Mouse (Mus musculus): Measurements from ENCODE around the gene Rgl2. TPM values are rescaled to one million over a fixed set of nuclear protein-coding genes. Genes with fewer than 3 reads are reported as not detected.

The Rgl2 gene
- total and polyA plus RNA-seq, 3 experiments, result 44.2 to 237 (median 44.4) TPM

- DNase-seq, result no peak
These were observed 19.0 kb downstream of the Rgl2 start for GRCm38 (mm10) chr17:33948090-33948904.

DNA sequence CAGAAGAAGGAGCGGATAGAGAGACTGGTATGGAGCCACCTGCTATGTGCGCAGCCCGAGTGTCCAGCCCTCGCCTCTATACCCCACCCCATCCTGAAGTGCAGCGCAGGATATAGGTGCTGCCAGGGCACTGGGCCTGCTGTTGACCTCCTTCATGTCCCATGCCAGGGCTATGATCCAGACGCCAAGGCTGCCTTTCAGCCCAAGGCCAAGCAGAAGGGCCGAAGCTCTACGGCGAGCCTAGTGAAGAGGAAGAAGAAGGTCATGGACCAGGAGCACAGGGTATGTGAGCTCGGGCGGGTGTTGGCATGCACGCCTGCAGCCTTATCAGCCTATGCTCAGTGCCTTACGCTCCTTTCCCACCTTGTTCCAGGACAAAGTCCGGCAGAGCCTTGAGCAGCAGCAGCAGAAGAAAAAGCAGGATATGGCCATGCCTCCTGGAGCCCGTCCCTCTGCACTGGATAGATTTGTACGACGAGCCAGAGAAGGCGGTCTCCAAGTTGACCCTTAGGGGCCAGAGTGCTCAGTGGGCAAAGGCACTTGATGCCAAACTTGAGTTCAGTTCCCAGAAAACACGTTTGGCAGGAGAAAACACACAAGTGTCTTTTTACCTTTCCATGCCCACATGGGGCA is 19.7 kb downstream of the Rgl2 start:
- DNase-seq, result peak; percentile 72

- DNase-seq, result no peak
These were observed 20.8 kb downstream of the Rgl2 start for GRCm38 (mm10) chr17:33950131-33950625.

DNA sequence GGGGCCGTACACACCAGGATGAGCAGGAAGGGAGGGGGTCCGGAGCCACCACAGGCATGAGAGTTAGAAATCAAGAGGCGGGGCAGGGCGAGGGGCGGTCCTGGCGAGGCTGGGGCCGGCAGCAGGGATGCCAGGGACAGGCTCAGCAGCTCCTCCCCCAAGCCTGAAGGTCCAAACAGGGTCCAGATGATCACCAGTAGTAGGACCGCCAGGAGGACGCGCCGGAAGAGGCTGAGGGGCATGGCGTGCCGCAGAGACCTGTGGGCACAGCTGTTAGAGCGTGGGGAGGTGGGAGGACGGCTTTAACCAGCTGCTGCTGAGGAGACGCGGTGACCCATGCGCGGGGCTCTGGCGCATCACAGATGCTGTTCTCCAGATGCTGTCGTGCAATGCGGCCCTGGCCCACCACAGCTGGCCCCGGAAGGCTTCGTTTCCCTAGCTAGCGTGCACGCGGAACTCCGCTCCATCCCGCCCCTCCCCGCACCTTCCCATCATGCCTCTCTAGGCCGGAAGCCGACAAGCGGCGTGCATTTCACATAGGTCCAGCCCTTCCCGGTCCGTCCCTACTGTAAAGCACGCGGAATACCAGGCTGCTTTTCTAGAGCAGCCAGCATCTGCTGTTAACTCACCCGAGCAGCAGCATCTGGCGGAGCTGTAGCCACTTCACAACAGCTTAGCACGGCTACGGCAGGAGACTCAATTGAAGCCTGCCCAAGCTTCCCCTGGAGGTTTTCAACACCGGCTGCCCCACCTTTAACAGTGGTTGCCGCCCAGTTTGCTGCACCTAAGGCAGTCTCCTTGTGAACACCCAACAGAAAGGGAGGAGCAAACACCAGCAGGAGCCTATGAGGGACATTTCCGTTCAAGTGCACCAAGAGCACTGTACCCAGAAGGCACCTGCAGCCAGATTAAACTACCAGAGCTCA is 21.9 kb downstream of the Rgl2 start, which contains the start of gene B3galt4:
B3galt4 (minus strand) TSS at position 468 of the 926 bp plus-strand sequence.
- peak; percentile 88 for DNase-seq

DNA sequence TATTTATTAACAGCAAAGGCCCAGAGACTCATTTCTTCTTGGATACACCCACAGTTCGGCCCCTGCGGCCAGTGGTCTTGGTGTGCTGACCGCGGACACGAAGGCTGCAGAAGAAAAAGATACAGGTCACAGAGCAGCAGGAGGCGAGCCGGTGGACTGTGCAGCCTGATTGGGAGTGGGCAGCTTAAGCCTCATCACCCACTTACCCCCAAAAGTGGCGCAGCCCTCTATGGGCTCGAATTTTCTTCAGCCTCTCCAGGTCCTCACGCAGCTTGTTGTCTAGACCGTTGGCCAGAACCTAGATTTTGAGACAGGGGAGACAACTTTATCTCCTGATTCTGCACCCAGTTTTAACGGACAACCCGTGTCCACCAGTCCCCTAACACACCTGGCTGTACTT is 22.7 kb downstream of the Rgl2 start:
- peak; percentile 12 for DNase-seq

DNA sequence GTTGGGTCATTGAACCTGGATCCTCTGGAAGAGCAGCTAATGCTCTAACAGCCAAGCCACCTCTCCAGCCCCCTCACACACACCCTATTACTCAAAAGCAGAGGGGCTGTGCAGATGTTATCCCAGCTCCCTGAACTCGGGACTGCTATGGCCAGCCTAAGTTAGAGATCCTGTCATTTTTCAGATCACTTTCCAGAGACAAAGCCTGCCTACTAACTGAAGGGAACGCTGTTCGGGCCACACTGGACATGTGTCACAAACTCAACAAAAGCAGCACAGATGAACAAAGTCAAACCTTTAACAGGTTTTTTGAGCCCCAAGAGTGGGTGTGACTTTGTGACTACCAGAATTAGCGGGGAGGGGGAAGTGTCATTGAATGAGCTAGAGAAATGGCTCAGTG is 23.5 kb downstream of the Rgl2 start:
- DNase-seq, result no peak

DNA sequence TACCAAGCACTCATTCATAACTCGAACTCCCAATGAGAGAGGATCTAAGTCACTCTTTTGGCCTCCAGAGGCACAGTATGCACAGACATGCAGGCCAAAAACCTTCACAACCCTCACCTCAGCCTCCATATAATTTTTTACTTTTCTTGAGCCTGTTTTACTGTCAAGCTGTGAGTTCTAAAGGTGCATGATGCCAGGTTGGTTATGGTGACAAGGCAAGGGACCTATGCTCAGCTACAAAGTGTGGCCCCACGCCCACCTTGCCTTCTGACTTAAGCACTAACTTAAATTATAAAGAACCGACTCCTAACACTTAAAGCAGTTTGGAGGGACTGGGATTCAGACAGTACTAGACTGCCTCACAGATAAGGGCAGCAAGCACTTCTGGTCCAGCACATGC is 24.0 kb downstream of the Rgl2 start:
- peak; percentile 1 for DNase-seq

DNA sequence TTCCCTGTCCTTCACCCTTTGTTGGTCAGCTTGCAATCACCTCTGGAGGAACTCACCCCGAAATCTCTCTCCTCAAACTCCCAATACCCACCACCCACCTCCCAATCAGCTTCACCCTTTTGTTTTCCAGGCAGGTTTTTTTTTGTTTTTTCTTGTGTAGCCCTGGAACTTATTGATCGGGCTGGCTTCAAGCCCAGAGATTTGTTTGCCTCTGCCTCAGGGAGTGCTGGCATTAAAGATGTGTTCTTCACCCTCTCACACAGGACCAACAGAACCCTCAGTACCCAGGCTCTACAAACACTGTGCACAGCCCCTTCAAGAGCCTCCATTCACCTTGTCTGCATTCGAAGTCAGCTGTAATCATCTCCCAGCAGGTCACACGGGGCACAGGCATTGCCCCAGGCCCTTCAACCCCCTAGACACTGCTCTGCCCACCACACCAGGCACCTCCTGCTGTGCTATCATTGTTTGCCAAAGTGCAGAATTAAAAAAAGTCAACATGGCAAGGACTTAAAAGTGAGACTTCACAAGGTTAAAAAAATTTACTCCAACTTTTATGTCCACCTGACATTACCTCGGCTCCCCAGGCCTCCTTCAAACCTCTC is 24.7 kb downstream of the Rgl2 start:
- DNase-seq, result peak; percentile 4

- DNase-seq, result no peak
These were observed 25.6 kb downstream of the Rgl2 start for GRCm38 (mm10) chr17:33954646-33955554.

- peak; percentile 95 for DNase-seq
These were observed 26.3 kb downstream of the Rgl2 start, which contains the start of the genes Vps52 and Rps18 for GRCm38 (mm10) chr17:33955555-33956214. Vps52 (plus strand) TSS chr17:33955812. Rps18 (minus strand) TSS chr17:33956001.

- no peak for DNase-seq
These were observed 27.0 kb downstream of the Rgl2 start for GRCm38 (mm10) chr17:33956336-33956735.

DNA sequence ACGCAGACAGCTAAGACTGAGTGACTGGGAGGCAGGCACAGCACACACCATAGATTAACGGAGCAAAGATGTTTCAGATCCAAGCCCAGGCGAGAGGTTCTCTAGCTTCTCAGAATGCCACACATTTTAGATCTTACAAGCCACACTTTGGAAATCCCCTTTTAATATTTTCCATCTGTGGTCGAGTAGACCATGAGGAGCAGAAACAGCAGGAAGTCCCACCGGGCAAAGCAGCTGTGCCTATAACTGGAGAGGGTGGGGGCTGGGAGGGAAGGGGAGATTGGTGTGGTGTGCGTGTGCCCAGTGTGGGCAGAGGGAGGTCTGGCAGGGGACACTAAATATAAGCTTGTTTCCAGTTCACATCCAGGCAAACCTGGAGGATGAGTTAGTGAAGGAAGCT is 28.1 kb downstream of the Rgl2 start:
- DNase-seq, result no peak

GRCm38 (mm10) chr17:33958451-33958850 is 29.1 kb downstream of the Rgl2 start:
- DNase-seq, result no peak

GRCm38 (mm10) chr17:33959135-33959534 is 29.8 kb downstream of the Rgl2 start:
- DNase-seq, result no peak

DNA sequence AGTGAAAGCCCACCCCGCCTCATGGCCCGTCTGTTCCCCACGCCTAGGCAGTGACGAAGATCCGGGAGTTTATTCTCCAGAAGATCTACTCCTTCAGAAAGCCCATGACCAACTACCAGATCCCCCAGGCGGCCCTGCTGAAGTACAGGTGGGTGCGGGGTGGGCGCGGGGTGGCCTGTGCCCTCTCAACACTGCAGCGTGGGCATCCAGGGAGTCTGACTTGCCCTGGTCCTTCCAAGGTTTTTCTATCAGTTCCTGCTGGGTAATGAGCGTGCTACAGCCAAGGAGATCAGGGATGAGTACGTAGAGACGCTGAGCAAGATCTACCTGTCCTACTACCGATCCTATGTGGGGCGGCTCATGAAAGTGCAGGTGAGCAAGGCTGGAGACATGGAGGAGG is 30.6 kb downstream of the Rgl2 start:
- no peak for DNase-seq

DNA sequence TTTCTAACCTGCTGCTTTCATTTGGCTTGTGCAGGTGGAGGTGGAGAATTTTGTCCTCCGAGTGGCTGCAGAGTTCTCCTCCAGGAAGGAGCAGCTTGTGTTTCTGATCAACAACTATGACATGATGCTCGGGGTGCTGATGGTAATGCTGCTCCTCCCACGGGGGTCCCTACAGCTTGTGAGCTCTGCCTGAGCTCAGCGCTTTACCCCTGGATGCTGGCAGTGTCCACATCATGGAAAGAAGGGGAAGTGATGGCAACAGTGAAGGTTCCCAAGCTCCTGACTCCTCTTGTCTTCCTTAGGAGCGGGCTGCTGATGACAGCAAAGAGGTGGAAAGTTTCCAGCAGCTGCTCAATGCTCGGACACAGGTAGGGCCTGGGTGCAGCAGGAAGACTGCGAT is 33.5 kb downstream of the Rgl2 start:
- no peak for DNase-seq

GRCm38 (mm10) chr17:33965082-33965845 is 35.9 kb downstream of the Rgl2 start:
- DNase-seq, result no peak

- DNase-seq, result peak; percentile 73
These were observed 36.7 kb downstream of the Rgl2 start for GRCm38 (mm10) chr17:33965846-33966550.

All from adrenal gland, adult 2 months (tissue).